Mouse (Mus musculus) forebrain, embryonic 12.5 days (tissue): ENCODE measurements around the gene Prdm5. TPM values are rescaled to one million over a fixed set of nuclear protein-coding genes. Genes with fewer than 3 reads are reported as not detected.

Source experiments
- ATAC-seq: fragments of 200-750 bp; cut with Nextera tagmentation; 2 replicates; pipeline ENCODE4 v1.8.0; 2017; ENCODE audit warnings: moderate TSS enrichment; ENCODE audit not compliant: low FRiP score
- H3K27ac ChIP-seq: fragments of 300-500 bp; sonication (generic); 2 replicates; pipeline ENCODE4 v1.5.1; 2016; ENCODE audit warnings: mild to moderate bottlenecking
- H3K27me3 ChIP-seq: fragments of 300-500 bp; sonication (generic); 2 replicates; pipeline ENCODE4 v1.6.1; 2016; ENCODE audit warnings: mild to moderate bottlenecking
- H3K36me3 ChIP-seq: fragments of 300-500 bp; sonication (generic); replicated peaks from 2 replicates; pipeline ENCODE4 v1.6.1; 2016; ENCODE audit warnings: mild to moderate bottlenecking
- H3K4me1 ChIP-seq: fragments of 300-500 bp; sonication (generic); 2 replicates; pipeline ENCODE4 v1.6.1; 2016
- H3K4me2 ChIP-seq: fragments of 300-500 bp; sonication (generic); 2 replicates; pipeline ENCODE4 v1.6.1; 2016; ENCODE audit warnings: mild to moderate bottlenecking, moderate library complexity
- H3K4me3 ChIP-seq: fragments of 300-500 bp; sonication (generic); replicated peaks from 2 replicates; pipeline ENCODE4 v1.5.1; 2016; ENCODE audit warnings: mild to moderate bottlenecking
- H3K9ac ChIP-seq: fragments of 300-500 bp; sonication (generic); 2 replicates; pipeline ENCODE4 v1.6.1; 2016; ENCODE audit warnings: mild to moderate bottlenecking
- H3K9me3 ChIP-seq: fragments of 300-500 bp; sonication (generic); 2 replicates; pipeline ENCODE4 v1.6.1; 2016
- WGBS: fragments of 180-500 bp; shearing (Covaris S2); methylation state at CpG from one replicate; pipeline ENCODE4 v1.1.7; 2016; 5-methylcytosine and 5-hydroxymethylcytosine counted together
- polyA plus RNA-seq: library from polyadenylated mRNA; unstranded; fragments of >200 nt; fragmentation: Nextera tagmentation; extraction: Ambion mirVana; gene quantifications from 2 replicates; pipeline ENCODE4 v1.2.1, GENCODE M21; 2016

Gene Prdm5
- polyA plus RNA-seq, 1 experiment from 2014 or later: 13.2 TPM

GRCm38 (mm10) chr6:65849127-65849526 is 70.3 kb downstream of the Prdm5 start:
- ATAC-seq: no peak
- H3K27ac ChIP-seq: no peak overlapping the region
- no peak overlapping the region for H3K9ac ChIP-seq
- peaks cover 1% of the 10 kb centered on the region; the same call in 1 of the 2 replicates for H3K4me1 ChIP-seq
- H3K4me2 ChIP-seq: no peak overlapping the region
- H3K27me3 ChIP-seq: no peaks in the 10 kb centered on the region
- H3K9me3 ChIP-seq: no peaks in the 10 kb centered on the region
- H3K4me3 ChIP-seq: no peak overlapping the region
- WGBS: 84% methylated on average over 4 of the region's 4 CpGs
- H3K36me3 ChIP-seq: no peaks in the 10 kb centered on the region

- H3K9ac ChIP-seq: no peak overlapping the region
- H3K36me3 ChIP-seq: no peaks in the 10 kb centered on the region
- H3K27me3 ChIP-seq: no peaks in the 10 kb centered on the region
- no peak overlapping the region for H3K4me2 ChIP-seq
- 89% methylated on average over 3 of the region's 3 CpGs for WGBS
- ATAC-seq: no peak
- no peak overlapping the region for H3K27ac ChIP-seq
- peaks cover 6% of the 10 kb centered on the region for H3K4me1 ChIP-seq
- H3K9me3 ChIP-seq: no peaks in the 10 kb centered on the region
- no peak overlapping the region for H3K4me3 ChIP-seq
Measured at GRCm38 (mm10) chr6:65849687-65850086, 70.9 kb downstream of the Prdm5 start.

- 96% methylated on average over 3 of the region's 3 CpGs for WGBS
- Histone ChIP-seq H3K27me3 (no peaks in the 10 kb centered on the region), H3K9me3 (no peaks in the 10 kb centered on the region), H3K4me3 (no peak overlapping the region), H3K27ac (no peak overlapping the region), H3K36me3 (no peaks in the 10 kb centered on the region), H3K4me2 (no peak overlapping the region), H3K9ac (no peak overlapping the region), H3K4me1 (peaks cover 10% of the 10 kb centered on the region)
- no peak for ATAC-seq
Measured at GRCm38 (mm10) chr6:65850221-65850620, 71.4 kb downstream of the Prdm5 start.

GRCm38 (mm10) chr6:65854020-65854419 is 75.2 kb downstream of the Prdm5 start:
- no peaks in the 10 kb centered on the region for H3K9me3 ChIP-seq
- no peak overlapping the region for H3K27ac ChIP-seq
- H3K36me3 ChIP-seq: no peaks in the 10 kb centered on the region
- H3K4me3 ChIP-seq: no peak overlapping the region
- H3K4me1 ChIP-seq: peaks cover 10% of the 10 kb centered on the region
- no peak for ATAC-seq
- H3K9ac ChIP-seq: no peak overlapping the region
- H3K4me2 ChIP-seq: no peak overlapping the region
- 71% methylated on average over 3 of the region's 3 CpGs for WGBS
- no peaks in the 10 kb centered on the region for H3K27me3 ChIP-seq

GRCm38 (mm10) chr6:65854585-65854984 is 75.8 kb downstream of the Prdm5 start:
- no peaks in the 10 kb centered on the region for H3K27me3 ChIP-seq
- no peak overlapping the region for H3K9ac ChIP-seq
- no peak overlapping the region for H3K4me2 ChIP-seq
- no peak overlapping the region for H3K27ac ChIP-seq
- ATAC-seq: no peak
- peaks cover 14% of the 10 kb centered on the region for H3K4me1 ChIP-seq
- no peaks in the 10 kb centered on the region for H3K36me3 ChIP-seq
- H3K4me3 ChIP-seq: no peak overlapping the region
- WGBS: 39% methylated on average over 4 of the region's 4 CpGs
- H3K9me3 ChIP-seq: no peaks in the 10 kb centered on the region

GRCm38 (mm10) chr6:65860609-65861008 is 81.8 kb downstream of the Prdm5 start:
- H3K4me1 ChIP-seq: peaks cover 5% of the 10 kb centered on the region; the same call in 1 of the 2 replicates
- H3K4me3 ChIP-seq: no peak overlapping the region
- no peak for ATAC-seq
- H3K27ac ChIP-seq: no peak overlapping the region
- H3K27me3 ChIP-seq: no peaks in the 10 kb centered on the region
- no peak overlapping the region for H3K9ac ChIP-seq
- no peak overlapping the region for H3K4me2 ChIP-seq
- 85% methylated on average over 5 of the region's 5 CpGs for WGBS
- no peaks in the 10 kb centered on the region for H3K9me3 ChIP-seq
- H3K36me3 ChIP-seq: no peaks in the 10 kb centered on the region

- Histone ChIP-seq H3K4me3 (no peak overlapping the region), H3K36me3 (no peaks in the 10 kb centered on the region), H3K9ac (no peak overlapping the region), H3K27me3 (no peaks in the 10 kb centered on the region), H3K4me1 (peaks cover 5% of the 10 kb centered on the region; the same call in 1 of the 2 replicates), H3K4me2 (no peak overlapping the region), H3K27ac (no peak overlapping the region), H3K9me3 (no peaks in the 10 kb centered on the region)
- no peak for ATAC-seq
- WGBS: 89% methylated on average over 3 of the region's 3 CpGs
Measured at GRCm38 (mm10) chr6:65862836-65863235, 84.0 kb downstream of the Prdm5 start.

- Histone ChIP-seq H3K4me2 (no peak overlapping the region), H3K27me3 (no peaks in the 10 kb centered on the region), H3K4me3 (no peak overlapping the region), H3K27ac (no peak overlapping the region), H3K9me3 (no peaks in the 10 kb centered on the region), H3K9ac (no peak overlapping the region), H3K4me1 (peaks cover 2% of the 10 kb centered on the region; the same call in 1 of the 2 replicates), H3K36me3 (no peaks in the 10 kb centered on the region)
- ATAC-seq: no peak
- 93% methylated on average over 3 of the region's 3 CpGs for WGBS
Measured at GRCm38 (mm10) chr6:65864233-65864632, 85.4 kb downstream of the Prdm5 start.

GRCm38 (mm10) chr6:65864919-65865318 is 86.1 kb downstream of the Prdm5 start:
- WGBS: 85% methylated on average over 5 of the region's 5 CpGs
- no peak overlapping the region for H3K9ac ChIP-seq
- no peak overlapping the region for H3K4me2 ChIP-seq
- no peak overlapping the region for H3K4me3 ChIP-seq
- H3K27ac ChIP-seq: no peak overlapping the region
- no peaks in the 10 kb centered on the region for H3K27me3 ChIP-seq
- no peaks in the 10 kb centered on the region for H3K9me3 ChIP-seq
- no peaks in the 10 kb centered on the region for H3K4me1 ChIP-seq
- ATAC-seq: no peak
- H3K36me3 ChIP-seq: no peaks in the 10 kb centered on the region

- ATAC-seq: no peak
- no peak overlapping the region for H3K4me2 ChIP-seq
- no peaks in the 10 kb centered on the region for H3K27me3 ChIP-seq
- no peaks in the 10 kb centered on the region for H3K9me3 ChIP-seq
- H3K9ac ChIP-seq: no peak overlapping the region
- no peaks in the 10 kb centered on the region for H3K36me3 ChIP-seq
- 92% methylated on average over 4 of the region's 4 CpGs for WGBS
- no peak overlapping the region for H3K4me3 ChIP-seq
- no peaks in the 10 kb centered on the region for H3K4me1 ChIP-seq
- no peak overlapping the region for H3K27ac ChIP-seq
Measured at GRCm38 (mm10) chr6:65865861-65866260, 87.1 kb downstream of the Prdm5 start.

GRCm38 (mm10) chr6:65871754-65872278 is 93.0 kb downstream of the Prdm5 start:
- Histone ChIP-seq H3K4me3 (no peak overlapping the region), H3K4me2 (no peak overlapping the region), H3K27ac (no peak overlapping the region), H3K27me3 (no peaks in the 10 kb centered on the region), H3K9ac (no peak overlapping the region), H3K9me3 (no peaks in the 10 kb centered on the region), H3K36me3 (no peaks in the 10 kb centered on the region), H3K4me1 (peaks cover 6% of the 10 kb centered on the region; the same call in 1 of the 2 replicates)
- WGBS: 90% methylated on average over 6 of the region's 6 CpGs
- no peak for ATAC-seq

- peaks cover 3% of the 10 kb centered on the region; the same call in 1 of the 2 replicates for H3K4me1 ChIP-seq
- no peak overlapping the region for H3K9ac ChIP-seq
- no peaks in the 10 kb centered on the region for H3K27me3 ChIP-seq
- H3K4me3 ChIP-seq: no peak overlapping the region
- no peaks in the 10 kb centered on the region for H3K36me3 ChIP-seq
- no peak overlapping the region for H3K4me2 ChIP-seq
- WGBS: 97% methylated on average over 1 of the region's 1 CpGs
- no peaks in the 10 kb centered on the region for H3K9me3 ChIP-seq
- H3K27ac ChIP-seq: no peak overlapping the region
- no peak for ATAC-seq
Measured at GRCm38 (mm10) chr6:65878300-65878699, 99.5 kb downstream of the Prdm5 start.

GRCm38 (mm10) chr6:65888835-65889234 is 110.0 kb downstream of the Prdm5 start:
- Histone ChIP-seq H3K4me1 (no peaks in the 10 kb centered on the region), H3K36me3 (0 out of 2 replicates have a peak, but pooled peaks cover 4% of the 10 kb centered on the region), H3K9me3 (no peaks in the 10 kb centered on the region), H3K4me3 (no peak overlapping the region), H3K9ac (no peak overlapping the region), H3K27ac (no peak overlapping the region), H3K4me2 (no peak overlapping the region), H3K27me3 (no peaks in the 10 kb centered on the region)
- WGBS: 89% methylated on average over 1 of the region's 1 CpGs
- ATAC-seq: no peak
